Mouse (Mus musculus) ES-Bruce4 (cell line): ENCODE measurements around the gene Cd40.

ENCODE experiments used
- CTCF ChIP-seq: IDR thresholded peaks from one replicate; pipeline ENCODE4 v1.8.1; 2011; ENCODE audit warnings: low read depth, low read length
- POLR2A ChIP-seq: IDR thresholded peaks from one replicate; pipeline ENCODE4 v1.8.1; 2011; ENCODE audit warnings: low read length; ENCODE audit not compliant: insufficient read depth

DNA sequence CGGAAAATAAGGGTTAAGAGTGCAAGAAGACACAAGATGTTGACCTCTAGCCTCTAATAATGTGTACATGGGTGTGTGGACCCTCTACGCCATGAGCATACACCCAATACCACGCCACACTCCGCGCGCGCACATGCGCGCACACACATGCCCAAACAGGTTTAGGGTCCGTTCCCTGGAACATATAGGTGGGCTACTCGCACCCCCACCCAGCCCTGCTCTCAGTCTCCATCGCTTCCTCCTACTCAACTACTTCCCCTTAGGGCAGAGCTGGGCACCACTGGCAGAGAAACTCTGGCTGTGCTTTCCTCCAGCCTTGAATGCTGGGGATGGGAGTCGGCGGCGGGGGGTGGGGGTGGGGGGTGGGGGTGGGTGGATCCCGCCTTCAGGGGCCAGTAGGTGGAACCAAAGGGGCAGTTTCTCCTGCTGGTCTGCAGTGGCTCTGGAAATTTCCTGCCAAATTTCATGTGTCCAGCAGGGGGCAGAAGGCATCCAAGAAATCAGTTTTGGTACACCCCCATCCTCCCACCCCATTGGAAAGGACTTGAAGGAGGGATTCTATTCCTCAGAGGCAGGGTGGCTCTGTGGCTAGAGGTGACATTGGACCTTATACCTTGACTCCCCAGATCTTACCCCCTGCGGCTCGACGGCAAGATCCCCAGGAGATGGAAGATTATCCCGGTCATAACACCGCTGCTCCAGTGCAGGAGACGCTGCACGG, 14.8 kb downstream of the Cd40 start:
- TF ChIP-seq POLR2A = no peak
- TF ChIP-seq CTCF = peak; percentile 82
